Mouse (Mus musculus) cerebellum, postnatal 25 days (tissue): ENCODE measurements at regions not wholly inside any gene's neighbourhood (a gene's known extent, or its start where the extent isn't known, plus 50 kb on each side); places are given as distances from the start of the nearest gene placed in this dataset.

ENCODE experiments used
- DNase-seq, 2 experiments: peaks; one replicate each; pipeline ENCODE4 v3.0.0; 2021; ENCODE audit warnings: mixed read lengths in 2 of 2

DNA sequence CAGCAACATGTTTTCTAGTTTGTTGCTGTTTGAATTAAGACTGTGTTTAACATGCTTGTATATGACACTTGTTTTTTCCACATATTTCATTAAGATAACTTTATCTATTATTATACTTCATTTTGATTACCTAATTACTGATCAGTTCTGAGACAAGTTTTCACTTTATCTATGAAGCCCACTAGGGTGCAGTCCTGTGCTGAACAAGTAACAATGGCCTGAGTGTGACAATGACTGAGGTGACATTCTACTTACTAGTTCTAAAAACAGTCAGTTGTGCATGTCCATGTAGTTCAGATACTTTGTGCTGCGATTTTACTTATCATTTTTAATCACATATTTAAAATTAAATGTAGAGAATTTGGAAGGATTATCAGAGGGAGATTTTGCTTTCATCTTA, 1795.2 kb upstream of the Gm37988 start:
- DNase-seq: no peak

- no peak for DNase-seq
Observed at GRCm38 (mm10) chr1:3062759-3063158, 1744.9 kb upstream of the Gm37988 start.

GRCm38 (mm10) chr1:3094375-3094774, 1713.3 kb upstream of the Gm37988 start:
- DNase-seq: no peak

- no peak for DNase-seq
Observed at GRCm38 (mm10) chr1:3094910-3095309, 1712.8 kb upstream of the Gm37988 start.

DNA sequence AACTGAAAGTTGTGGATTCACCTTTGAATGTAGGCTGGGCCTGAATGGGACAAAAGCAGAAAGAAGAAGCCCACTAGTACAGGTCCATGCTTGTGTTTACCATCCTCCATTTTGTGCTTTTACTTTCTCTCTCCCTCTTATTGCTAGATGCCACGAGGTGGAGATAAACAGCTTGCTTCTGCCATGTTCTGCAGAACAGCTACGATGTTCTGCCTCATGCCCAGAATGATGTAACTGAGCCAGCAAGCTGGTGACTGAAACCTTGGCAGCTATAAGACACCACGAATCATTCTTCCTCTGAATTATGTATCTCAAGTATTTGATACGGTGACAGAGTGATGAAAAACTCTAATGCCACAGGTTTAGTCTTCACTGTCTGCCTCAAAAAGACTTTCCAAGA, 1694.1 kb upstream of the Gm37988 start:
- DNase-seq: no peak

DNA sequence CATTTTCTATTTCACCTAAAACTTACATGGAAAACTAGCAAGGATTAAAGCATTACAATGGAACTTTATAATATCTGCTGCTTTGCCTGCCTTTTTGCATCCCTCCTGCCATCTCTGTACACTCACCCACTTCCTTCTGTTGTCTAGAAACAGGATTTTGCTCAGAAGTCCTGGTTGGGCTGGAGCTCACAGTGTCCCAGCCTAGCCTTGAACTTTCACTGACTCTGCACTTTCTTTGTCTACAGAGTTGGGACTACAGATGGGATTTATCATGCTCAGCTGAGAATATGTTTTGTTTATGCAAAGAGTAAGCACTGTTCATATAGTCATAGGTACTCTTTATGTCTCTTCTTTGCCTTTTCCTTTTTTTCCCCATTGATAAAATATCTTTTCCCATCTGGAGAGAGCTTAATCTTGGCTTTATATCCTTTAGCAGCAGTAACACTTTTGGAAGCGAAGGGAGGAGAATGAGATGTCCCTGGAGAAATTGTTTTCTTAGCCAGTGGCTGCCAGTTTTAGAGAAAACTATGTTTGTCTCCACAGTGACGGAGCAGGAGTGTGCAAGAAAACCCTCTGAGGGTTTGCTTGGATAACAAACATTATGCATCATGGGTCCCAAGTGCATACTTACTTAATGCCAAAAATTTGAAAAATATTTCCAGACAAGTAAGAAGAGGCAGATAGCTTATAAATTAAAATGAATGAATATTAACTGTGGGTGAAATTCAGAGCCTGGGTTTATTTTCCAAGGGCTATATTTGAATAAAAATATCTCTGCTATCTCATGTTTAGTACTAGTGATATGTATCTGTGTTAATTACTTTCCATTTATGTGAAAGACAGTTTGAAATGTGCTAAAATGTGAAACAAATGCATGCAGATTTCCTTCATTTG, 1687.9 kb upstream of the Gm37988 start:
- DNase-seq: no peak

DNA sequence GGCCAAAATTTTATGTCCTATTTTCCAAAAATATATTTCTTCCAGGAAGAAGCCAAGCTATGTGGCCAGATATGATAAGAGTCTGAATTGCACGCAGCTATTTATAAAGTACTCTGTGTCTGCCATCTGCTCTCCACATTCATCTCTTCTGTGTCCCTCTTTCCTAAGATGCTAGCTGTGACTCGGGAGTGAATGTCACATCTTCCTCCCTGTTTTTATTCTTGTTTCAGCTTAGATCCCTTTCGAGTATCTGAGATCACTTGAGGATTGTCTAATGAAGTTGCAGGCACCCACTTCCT, 1687.4 kb upstream of the Gm37988 start:
- no peak for DNase-seq

GRCm38 (mm10) chr1:3121288-3121687, 1686.4 kb upstream of the Gm37988 start:
- peak in 1 of 2 experiments; percentile 5 for DNase-seq

DNA sequence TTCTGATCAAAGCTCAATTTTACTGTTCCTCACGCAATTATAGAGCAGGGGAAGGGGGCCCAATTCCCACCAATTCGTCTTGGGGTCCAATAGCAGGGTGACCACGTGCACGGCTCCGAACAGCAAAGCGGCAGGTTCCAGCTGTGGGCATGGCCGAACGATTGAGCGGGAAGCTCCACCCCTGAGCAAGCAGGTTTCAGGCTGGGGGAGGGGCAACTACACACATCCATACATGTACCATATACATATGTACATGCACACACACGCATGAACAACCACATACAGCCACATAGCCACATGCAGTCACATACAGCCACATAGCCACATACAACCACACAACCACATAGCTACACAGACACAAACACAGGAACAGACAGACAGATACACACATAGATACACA, 1685.9 kb upstream of the Gm37988 start:
- DNase-seq: peak in 1 of 2 experiments; percentile 4
